Mouse (Mus musculus) induced T-regulatory cell, adult 2 months (primary cell): ENCODE measurements around the gene Gm8122.
"Not testable (repeated sequence)": the region's sequence is repeated elsewhere in the genome, so short reads cannot be mapped to it uniquely, and the experiment has no call there.

Source experiments
- DNase-seq: peaks from one replicate; pipeline ENCODE4 v3.0.0-alpha.2; 2012; ENCODE audit warnings: low read depth

Gm8122 gene

DNA sequence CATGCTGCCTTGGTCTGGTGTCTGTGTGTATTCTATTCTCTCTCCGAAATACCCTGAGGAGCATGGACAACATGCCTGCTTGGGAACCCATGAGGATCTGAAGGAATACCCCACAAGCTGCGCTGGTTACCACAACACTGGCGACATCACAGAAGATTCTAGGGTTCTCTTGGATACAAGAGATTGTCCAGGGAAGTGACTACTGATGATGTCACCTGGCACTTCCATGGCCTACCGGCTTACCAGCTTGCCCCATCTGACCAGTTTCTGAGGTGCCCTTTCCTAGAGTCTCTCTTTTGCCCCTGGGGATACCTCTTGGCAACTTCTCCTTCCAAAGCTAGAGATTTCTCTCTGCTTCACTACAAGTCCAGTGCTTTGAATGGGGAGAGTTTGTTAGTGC lies at the start of gene Gm8122:
Gm8122 (minus strand) TSS at position 101 of the 400 bp plus-strand sequence.
- not testable (repeated sequence) for DNase-seq

DNA sequence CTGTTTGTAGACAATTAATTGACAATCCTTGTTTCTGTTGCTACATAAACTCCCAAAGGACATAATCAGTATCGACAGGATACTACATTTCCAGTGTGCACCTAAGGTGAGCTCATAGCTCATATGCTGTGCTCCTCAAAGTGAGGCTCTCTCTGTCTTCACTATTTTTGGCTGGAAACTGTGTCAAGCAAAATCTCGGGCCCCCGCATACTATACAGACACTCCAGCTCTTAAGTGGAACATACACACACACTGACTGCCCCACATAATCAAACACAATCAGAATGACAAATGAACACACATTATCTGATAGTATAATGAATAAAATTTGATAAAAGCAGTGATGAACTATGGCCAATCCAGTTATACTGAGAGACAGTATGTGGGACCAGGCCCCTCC lies 43.6 kb upstream of the Gm8122 start:
- not testable (repeated sequence) for DNase-seq

DNA sequence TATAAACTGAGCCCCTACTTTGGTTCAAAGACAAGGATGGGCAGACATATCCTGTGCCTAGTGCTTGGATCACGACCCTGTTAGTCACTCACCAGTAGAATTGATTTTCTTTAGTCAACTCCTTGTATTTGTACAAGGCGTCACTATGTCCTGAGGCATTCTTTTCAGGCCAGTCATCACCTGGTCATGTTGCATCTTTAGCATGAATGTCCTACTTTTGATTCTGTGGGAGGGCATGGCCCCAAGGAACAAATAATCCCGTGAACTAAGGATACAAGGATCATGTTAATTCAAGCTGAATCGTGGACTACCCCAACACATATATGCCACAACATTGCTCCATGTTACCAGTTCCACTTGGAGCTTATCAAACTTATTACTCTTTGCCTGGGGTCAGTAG lies 43.0 kb upstream of the Gm8122 start:
- not testable (repeated sequence) for DNase-seq

DNA sequence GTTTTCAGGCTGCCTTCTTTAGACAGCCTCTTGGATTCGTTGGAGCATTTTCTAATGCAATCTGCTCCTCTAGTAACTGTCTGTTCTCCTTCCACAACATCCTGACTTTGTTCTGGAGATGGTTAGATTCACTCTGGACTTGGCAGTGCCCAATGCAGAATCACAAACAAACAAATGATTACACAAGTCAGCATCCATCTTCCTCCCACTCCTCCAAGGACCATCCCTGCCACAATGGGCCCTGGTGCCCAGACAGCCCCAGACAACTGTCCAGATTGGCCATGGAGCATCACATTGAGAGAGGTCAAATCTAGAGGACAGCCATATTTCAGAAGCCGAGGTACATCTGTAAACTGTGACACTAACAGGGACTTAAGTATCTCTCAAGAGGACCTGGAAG lies 42.4 kb upstream of the Gm8122 start:
- DNase-seq = not testable (repeated sequence)

DNA sequence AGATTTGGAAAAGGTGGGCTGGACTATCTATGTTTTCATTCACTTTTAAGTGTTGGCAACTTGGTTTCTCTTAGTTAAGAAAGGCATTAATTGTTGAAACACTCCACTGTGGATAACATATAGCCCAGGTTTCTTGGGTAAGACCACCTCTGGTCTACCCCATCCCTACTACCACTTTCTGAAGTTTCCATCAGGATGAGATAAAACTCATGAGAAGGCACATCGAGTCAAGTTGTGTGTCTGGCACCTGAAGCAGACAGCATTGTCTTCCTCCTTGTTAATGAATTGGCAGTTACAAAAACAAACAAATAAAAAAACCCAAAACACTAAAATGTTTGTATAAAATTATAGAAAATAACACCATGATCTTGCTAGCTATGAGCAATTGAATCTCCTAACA lies 40.6 kb upstream of the Gm8122 start:
- not testable (repeated sequence) for DNase-seq

DNA sequence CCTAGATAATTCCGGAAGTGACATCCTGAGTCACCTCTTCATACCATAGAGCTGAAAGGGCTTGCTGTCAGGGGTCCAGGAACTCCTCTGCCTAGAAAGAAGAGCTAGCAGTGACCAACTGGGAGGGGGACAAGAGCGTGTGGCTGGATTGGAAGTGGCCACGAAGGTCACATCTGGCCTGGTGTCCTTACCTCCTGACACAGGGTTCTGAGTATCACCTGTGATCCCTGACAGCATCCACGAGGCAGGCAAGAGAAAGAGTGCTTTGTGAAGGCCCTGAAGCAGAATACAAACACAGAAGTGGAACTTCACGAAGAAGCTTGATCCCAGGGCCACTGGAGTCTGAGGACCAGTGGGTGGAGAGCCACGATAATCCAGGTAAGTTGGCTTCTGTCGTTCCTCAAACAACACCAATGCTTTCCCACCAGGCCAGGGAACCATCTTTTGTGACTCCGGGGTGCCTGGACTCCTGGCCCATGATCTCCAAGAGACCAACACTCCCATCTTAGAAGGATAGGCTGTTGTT lies 39.9 kb upstream of the Gm8122 start, which contains the start of gene Gm9732:
Gm9732 (plus strand) TSS at position 51 of the 526 bp plus-strand sequence.
- DNase-seq = not testable (repeated sequence)

DNA sequence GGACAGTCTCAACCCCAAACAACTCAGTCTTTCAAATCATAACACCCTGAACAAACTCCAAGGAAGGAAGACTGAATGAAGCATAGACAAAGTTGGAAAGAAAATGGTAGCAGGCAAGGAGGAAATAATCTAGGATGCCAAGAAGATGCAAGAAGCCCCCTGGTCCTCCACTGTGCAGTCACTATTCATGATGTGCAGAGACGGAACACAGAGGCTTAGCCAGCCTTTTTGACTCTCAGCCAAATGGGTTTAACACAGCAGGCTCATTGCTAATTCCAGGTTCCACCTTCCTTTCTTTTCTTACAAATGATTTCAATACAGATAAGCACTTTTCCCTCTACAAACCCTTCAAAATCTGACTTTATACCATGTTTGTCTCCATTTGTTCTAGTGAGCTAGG lies 38.1 kb upstream of the Gm8122 start:
- DNase-seq = not testable (repeated sequence)

DNA sequence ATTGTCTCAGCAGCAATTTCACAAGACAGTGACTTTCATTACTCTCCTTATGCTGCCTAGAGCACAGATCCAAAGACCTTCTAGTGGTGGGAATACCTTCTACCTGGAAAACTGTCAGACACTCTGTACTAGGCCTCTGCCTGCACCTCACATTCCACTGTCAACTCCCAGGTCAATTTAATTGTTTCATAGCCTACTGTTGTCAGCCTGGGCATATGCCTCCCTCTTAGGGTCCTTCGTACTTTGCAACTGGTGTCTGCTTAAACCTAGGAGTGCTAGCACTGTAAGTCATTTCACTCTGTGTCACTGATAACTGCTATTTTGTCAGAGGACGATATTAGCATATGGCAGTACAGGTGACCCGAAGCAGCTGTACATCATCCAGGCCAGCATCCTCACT lies 34.1 kb upstream of the Gm8122 start:
- not testable (repeated sequence) for DNase-seq

DNA sequence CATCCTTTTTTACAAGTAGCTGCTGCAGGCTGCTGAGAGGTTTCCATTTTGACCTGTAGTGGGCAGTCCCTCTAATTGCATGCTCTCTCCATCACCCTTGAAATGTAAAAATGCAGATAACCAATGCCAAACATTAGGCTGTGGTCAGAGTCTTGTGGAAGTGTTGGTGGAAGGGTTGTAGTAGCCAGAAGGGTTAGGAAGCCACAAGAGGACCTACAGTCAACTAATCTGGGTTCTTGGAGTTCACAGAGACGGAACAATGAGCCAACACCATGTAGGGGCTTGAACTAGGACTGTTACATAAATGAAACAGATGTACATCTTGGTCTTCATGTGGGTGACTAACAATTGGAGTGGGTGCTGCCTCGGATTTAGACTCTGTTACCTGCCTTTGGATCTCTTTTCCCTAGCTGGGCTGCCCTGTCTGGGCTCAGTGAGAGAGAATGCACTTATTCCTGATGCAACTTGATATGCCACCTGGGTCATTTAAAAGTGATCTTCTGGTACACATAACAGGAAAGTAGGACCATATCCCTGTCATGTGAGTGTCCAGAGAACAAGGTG lies 33.5 kb upstream of the Gm8122 start:
- DNase-seq = not testable (repeated sequence)

DNA sequence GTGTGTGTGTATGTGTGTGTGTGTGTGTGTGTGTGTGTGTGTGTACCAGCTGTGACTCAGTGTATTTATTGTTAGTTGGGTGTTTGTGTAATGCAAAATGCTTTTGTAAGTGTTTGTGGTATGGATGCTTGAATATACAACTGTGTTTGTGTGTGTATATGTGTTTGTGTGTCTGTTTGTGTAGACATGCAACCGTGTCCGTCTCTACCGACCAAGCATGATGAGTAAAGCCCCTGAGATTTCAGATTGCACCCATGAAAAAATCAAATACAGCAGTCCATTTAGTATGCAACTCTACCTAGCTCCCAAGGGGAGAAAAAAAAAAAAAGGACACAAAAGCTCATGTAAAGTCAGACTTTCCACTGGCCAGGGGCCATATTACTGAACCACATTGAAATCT lies 28.3 kb upstream of the Gm8122 start:
- not testable (repeated sequence) for DNase-seq

DNA sequence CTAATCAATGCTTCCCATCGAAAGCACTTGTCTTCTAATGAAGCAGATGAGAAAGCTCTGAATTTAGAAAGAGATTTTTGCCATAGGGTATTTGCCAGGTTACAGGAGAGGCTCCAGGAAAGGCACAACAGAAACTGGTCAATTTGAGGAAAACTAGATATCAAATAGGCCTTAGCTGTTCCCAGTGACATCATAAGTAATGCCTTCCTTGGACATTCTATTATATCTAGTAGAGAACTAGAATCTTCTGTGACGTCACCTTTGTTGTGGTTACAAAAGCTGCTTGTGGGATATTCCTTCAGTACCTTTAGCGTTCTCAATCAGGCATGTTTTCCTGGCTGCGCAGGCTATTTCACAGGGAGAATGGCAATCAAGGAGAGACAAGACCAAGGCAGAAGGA lies 23.2 kb upstream of the Gm8122 start, which contains the start of gene Gm8126:
Gm8126 (plus strand) TSS at position 301 of the 400 bp plus-strand sequence.
- DNase-seq = not testable (repeated sequence)

DNA sequence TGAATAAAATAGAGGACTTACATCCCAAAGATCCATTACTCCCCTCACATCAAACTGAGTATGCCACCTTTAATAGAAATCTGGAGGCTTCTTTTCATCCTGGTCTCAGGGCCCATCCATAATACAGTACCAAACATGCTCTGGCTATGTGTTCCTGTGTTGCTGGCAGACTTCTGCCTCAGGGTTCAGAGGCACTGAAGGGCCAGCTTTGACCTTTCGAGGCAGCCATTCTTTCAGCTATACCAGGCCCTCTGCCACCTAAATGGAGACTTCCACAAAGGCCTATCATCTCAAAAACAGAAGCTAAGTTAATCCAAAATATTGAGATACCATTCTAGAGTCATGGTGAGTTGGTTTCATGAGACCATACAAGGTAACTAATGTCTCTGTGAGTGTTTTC lies 21.4 kb upstream of the Gm8122 start:
- not testable (repeated sequence) for DNase-seq

DNA sequence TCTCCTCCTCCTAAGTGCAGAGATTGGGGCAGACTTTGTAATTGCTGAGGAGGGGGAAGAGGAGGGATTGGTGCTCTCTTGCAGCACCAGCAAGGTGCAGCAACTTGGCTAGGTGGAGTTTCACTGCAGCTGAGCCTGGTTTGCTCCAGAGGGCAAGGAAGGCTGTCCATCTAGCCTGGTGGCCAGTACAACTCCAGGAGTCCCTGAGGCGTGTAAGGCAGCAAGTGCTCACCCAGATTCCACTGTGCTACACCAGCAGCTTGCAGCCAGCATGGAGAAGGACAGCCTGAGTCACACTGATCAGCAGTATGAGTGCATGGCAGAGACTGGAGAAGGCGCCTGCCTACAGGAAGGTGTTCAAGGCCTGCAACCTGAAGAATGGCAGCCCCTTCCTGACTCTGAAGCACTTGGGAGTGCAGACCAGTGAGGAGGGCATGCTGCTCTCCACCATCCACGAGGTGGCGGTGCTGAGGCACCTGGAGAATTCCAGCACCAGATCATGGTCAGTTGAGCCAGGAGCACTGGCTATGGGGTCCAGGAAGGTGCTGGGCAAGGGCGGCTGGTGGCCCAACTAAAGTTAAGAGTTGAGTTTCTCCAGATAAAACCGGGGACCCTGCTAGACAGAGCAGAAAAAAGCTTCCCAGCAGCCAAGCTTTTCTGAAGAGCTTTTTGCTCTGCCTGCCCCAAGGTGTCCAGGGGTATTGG lies 15.6 kb upstream of the Gm8122 start:
- DNase-seq = not testable (repeated sequence)

DNA sequence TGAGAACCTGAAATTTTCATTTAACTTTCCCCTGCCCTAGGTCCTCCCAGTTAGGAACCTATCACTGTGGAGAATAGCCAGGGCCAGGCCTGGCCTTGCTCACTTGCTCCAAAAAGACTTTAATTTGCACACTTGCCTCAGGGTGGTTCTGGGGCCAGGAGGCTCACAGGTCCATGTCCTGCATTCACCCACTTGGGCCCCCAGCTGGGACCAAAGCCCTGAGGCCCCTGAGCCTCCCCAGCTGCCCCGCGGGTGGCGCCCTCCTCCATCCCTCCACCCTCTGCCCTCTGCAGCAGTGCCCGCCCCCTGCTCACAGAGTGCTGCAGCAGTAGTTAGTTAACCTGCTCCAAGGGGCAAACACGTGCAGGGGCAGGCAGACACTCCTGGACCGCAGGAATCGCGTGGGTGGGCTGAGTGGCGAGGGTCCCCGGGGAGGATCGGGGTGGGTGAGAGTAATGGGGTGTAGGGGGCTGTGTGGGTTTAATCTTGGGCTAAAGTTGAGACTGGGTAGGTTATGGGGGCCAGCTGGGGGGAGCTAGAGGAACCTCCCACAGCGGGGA lies 14.6 kb upstream of the Gm8122 start:
- DNase-seq = not testable (repeated sequence)

DNA sequence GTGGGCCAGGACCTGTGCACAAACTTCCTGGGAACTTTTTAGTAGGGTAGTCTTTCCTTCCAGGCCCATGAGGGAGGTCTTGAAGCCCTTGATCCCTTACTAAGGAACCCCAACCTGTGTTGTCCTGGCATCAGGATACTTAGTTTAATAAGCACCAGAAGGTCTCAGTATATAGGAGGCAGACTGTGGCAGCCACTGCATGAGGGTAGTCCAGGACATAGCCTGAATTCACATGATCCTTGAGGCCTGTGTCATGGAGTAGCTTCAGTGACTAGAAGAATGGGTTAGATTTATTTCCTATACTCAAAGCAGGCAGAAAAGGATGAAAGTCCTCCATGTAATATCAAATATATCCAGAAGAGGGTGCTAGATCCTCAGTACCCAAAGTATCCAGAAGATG lies 2.7 kb upstream of the Gm8122 start:
- DNase-seq = not testable (repeated sequence)
